In genomic region chr6:103473316-103473715, GRCm38 (mm10) we compare ENCODE assay signal across 16 mouse cellular contexts. TPM values are rescaled to one million over a fixed set of nuclear protein-coding genes. Genes with fewer than 3 reads are reported as not detected.
DNase-seq lines count a peak whose midpoint lies in the region; ATAC-seq and TF ChIP-seq lines count a peak whose summit lies in the region.
"Had no signal": no experiment of that assay in that cellular context is flagged by ENCODE, and none has a peak within 500 bp of the region (broad histone marks: within the 10 kb centered on the region; RNA-seq: fewer than 3 reads in every experiment).

No protein-coding gene starts in this region.

- H3K4me2 ChIP-seq in liver, embryonic 13.5 days, result no peak overlapping the region
- H3K4me2 ChIP-seq in forebrain, postnatal 0 days (ENCODE audit: low read depth), result no peak overlapping the region
- H3K4me2 ChIP-seq: hindbrain, embryonic 15.5 days; limb, embryonic 12.5 days; lung, embryonic 14.5 days had no signal

- no peaks in the 10 kb centered on the region for H3K36me3 ChIP-seq in liver, embryonic 13.5 days
- H3K36me3 ChIP-seq in forebrain, postnatal 0 days (ENCODE audit: insufficient read depth), result no peaks in the 10 kb centered on the region
- H3K36me3 ChIP-seq: forebrain, embryonic 10.5 days; hindbrain, embryonic 15.5 days; limb, embryonic 12.5 days had no signal

- no peaks in the 10 kb centered on the region for H3K4me1 ChIP-seq in liver, embryonic 13.5 days (replicated peaks)
- H3K4me1 ChIP-seq in forebrain, postnatal 0 days (ENCODE audit: insufficient read depth), result no peaks in the 10 kb centered on the region
- H3K4me1 ChIP-seq: forebrain, embryonic 10.5 days; hindbrain, embryonic 15.5 days; limb, embryonic 12.5 days had no signal

- H3K4me3 ChIP-seq in liver, embryonic 13.5 days (replicated peaks), result no peak overlapping the region
- no peak overlapping the region for H3K4me3 ChIP-seq in forebrain, postnatal 0 days (ENCODE audit: low read depth, low read length)
- H3K4me3 ChIP-seq: forebrain, embryonic 10.5 days; hindbrain, embryonic 15.5 days; limb, embryonic 12.5 days had no signal

- ATAC-seq in liver, embryonic 13.5 days (ENCODE audit: low read depth), result peak; percentile 58; the same call in 1 of the 2 replicates
- no peak for ATAC-seq in frontal cortex, adult (ENCODE audit: low TSS enrichment)
- ATAC-seq in forebrain, postnatal 0 days, result no peak

- WGBS in liver, embryonic 13.5 days (ENCODE audit: insufficient replicate concordance), result 14% methylated on average over 5 of the region's 5 CpGs
- WGBS in forebrain, postnatal 0 days, result 62% methylated on average over 5 of the region's 5 CpGs

- no peak overlapping the region for H3K27ac ChIP-seq in liver, embryonic 13.5 days
- H3K27ac ChIP-seq in forebrain, postnatal 0 days (ENCODE audit: low read depth, low read length), result no peak overlapping the region
- H3K27ac ChIP-seq: forebrain, embryonic 10.5 days; hindbrain, embryonic 15.5 days; limb, embryonic 12.5 days had no signal

- H3K9me3 ChIP-seq in liver, embryonic 13.5 days (replicated peaks), result no peaks in the 10 kb centered on the region
- H3K9me3 ChIP-seq in forebrain, postnatal 0 days (ENCODE audit: low read length), result no peaks in the 10 kb centered on the region
- H3K9me3 ChIP-seq: forebrain, embryonic 10.5 days; hindbrain, embryonic 15.5 days; limb, embryonic 12.5 days had no signal

- peak; percentile 49 for DNase-seq in CD4-positive helper T cell, adult 2 months (ENCODE audit: low read depth, low spot score)
- DNase-seq in T-cell, adult 2 months (ENCODE audit: low spot score), result peak; percentile 3
- no peak for DNase-seq in liver, embryonic 13.5 days
- DNase-seq in thymus, postnatal 0 days (ENCODE audit: low spot score), result peak; percentile 51
- no peak for DNase-seq in frontal cortex, adult 2 months (ENCODE audit: extremely low spot score in 1 of 2, low spot score in 1 of 2)
- no peak for DNase-seq in forebrain, postnatal 0 days
- DNase-seq: cerebellum, adult 11-12 months; kidney, adult 18-20 months; kidney, postnatal 25 days; lung, embryonic 14.5 days; right cerebral cortex, adult 18-20 months had no signal

- no peak for TF ChIP-seq CTCF in forebrain, postnatal 0 days (IDR thresholded peaks at IDR 0.05; ENCODE audit: low read depth)

- H3K27me3 ChIP-seq in liver, embryonic 13.5 days, result no peaks in the 10 kb centered on the region
- no peaks in the 10 kb centered on the region for H3K27me3 ChIP-seq in forebrain, postnatal 0 days (ENCODE audit: insufficient read depth, low read length)
- H3K27me3 ChIP-seq: hindbrain, embryonic 15.5 days; limb, embryonic 12.5 days had no signal

- no peak overlapping the region for H3K9ac ChIP-seq in liver, embryonic 13.5 days
- no peak overlapping the region for H3K9ac ChIP-seq in forebrain, postnatal 0 days
- H3K9ac ChIP-seq: hindbrain, embryonic 15.5 days; limb, embryonic 12.5 days; lung, embryonic 14.5 days had no signal

RNA-seq across cellular contexts. Expression of gene Chl1, which starts 37.1 kb away (rescaled TPM):
- 0.09 and 0.13 TPM in 2 replicates for polyA plus RNA-seq in liver, embryonic 13.5 days (2015; fragmentation: Nextera tagmentation; extraction: Ambion mirVana)
- polyA plus RNA-seq in thymus, postnatal 0 days (2015; fragmentation: Nextera tagmentation; extraction: Ambion mirVana), result 2.3 and 2.7 TPM in 2 replicates
- polyA plus RNA-seq in frontal cortex, adult 2 months (2012; rRNA removed), result 21.7 and 32.1 TPM in 2 replicates
- 317 and 347 TPM in 2 replicates for total RNA-seq in forebrain, postnatal 0 days (2014; rRNA removed)
- 131 and 173 TPM in 2 replicates for polyA plus RNA-seq in forebrain, postnatal 0 days (2015; fragmentation: Nextera tagmentation; extraction: Ambion mirVana)
- total RNA-seq: monocyte, adult 5-6 weeks had no signal

Comparison
In these comparisons a context has a peak if more than half of its experiments do, and no peak if none do; other contexts are left out.
1. DNase-seq: peak in CD4-positive helper T cell, adult 2 months (single experiment), T-cell, adult 2 months (single experiment) and thymus, postnatal 0 days (single experiment); none in liver, embryonic 13.5 days (single experiment), frontal cortex, adult 2 months (0 of 2) and forebrain, postnatal 0 days (single experiment).